Mouse (Mus musculus): ENCODE measurements around the gene Cited2. TPM values are rescaled to one million over a fixed set of nuclear protein-coding genes. Genes with fewer than 3 reads are reported as not detected.

Gene Cited2
- 38.0 TPM for polyA plus RNA-seq (2014; fragmentation: Illumina TruSeq; extraction: RNeasy Lipid Tissue Mini Kit (QIAGEN cat#74804); ENCODE audit: low read depth, low replicate concordance)

GRCm38 (mm10) chr10:17722653-17723410 is at the start of gene Cited2:
Cited2 (plus strand) TSS chr10:17723218.

Other genes starting within 250 kb of the Cited2 start
- 0.16 TPM for gene Txlnb, start 73.0 kb downstream of the Cited2 start, polyA plus RNA-seq (2014; fragmentation: Illumina TruSeq; extraction: RNeasy Lipid Tissue Mini Kit (QIAGEN cat#74804); ENCODE audit: low read depth, low replicate concordance)
- 50.2 TPM for gene Heca, start 224.8 kb downstream of the Cited2 start, polyA plus RNA-seq (2014; fragmentation: Illumina TruSeq; extraction: RNeasy Lipid Tissue Mini Kit (QIAGEN cat#74804); ENCODE audit: low read depth, low replicate concordance)

Measured in liver, adult 10 weeks (tissue).